Mouse (Mus musculus) MEL (cell line): ENCODE results near the gene Prep. TPM values are rescaled to one million over a fixed set of nuclear protein-coding genes. Genes with fewer than 3 reads are reported as not detected.

Experiments used
- DNase-seq: peaks from one replicate; pipeline ENCODE4 v3.0.0; 2011; ENCODE audit warnings: low read depth, low spot score
- H3K27ac ChIP-seq: 2 replicates; pipeline ENCODE4 v1.5.1; 2012; ENCODE audit warnings: low read depth, mild to moderate bottlenecking, control low read depth, low read length, moderate library complexity; ENCODE audit not compliant: control insufficient read depth
- H3K27me3 ChIP-seq, 2 experiments: fragments of 150-350 bp in 1 of 2; sonication (generic) in 1 of 2; 2 replicates each; pipeline ENCODE4 v1.6.1; 2012; ENCODE audit warnings: low read length in 2 of 2, mild to moderate bottlenecking in 2 of 2, improper control_type of control experiment in 1 of 2, moderate library complexity in 1 of 2; ENCODE audit not compliant: insufficient read depth in 2 of 2, control insufficient read depth in 1 of 2
- H3K36me3 ChIP-seq, 2 experiments: 2 replicates each; pipeline ENCODE4 v1.6.1; 2012 to 2014; ENCODE audit warnings: low read length in 2 of 2, improper control_type of control experiment in 1 of 2, inconsistent platforms in 1 of 2, mild to moderate bottlenecking in 1 of 2; ENCODE audit not compliant: insufficient read depth in 2 of 2, control insufficient read depth in 1 of 2
- H3K4me1 ChIP-seq, 2 experiments: fragments of 150-350 bp in 1 of 2; sonication (generic) in 1 of 2; 2 replicates each; pipeline ENCODE4 v1.6.1; 2012; ENCODE audit warnings: low read length in 2 of 2, improper control_type of control experiment in 1 of 2, mild to moderate bottlenecking in 1 of 2; ENCODE audit not compliant: insufficient read depth in 2 of 2, control insufficient read depth in 1 of 2
- H3K4me3 ChIP-seq, 2 experiments: fragments of 150-350 bp in 1 of 2; sonication (generic) in 1 of 2; 2 replicates each; pipeline ENCODE4 v1.5.1; 2012; ENCODE audit warnings: low read depth in 2 of 2, low read length in 2 of 2, mild to moderate bottlenecking in 2 of 2, moderate library complexity in 2 of 2, control low read depth in 1 of 2, improper control_type of control experiment in 1 of 2; ENCODE audit not compliant: control insufficient read depth in 1 of 2, insufficient read depth in 1 of 2
- H3K79me2 ChIP-seq: 2 replicates; pipeline ENCODE4 v1.6.1; 2012; ENCODE audit warnings: mild to moderate bottlenecking, low read length, moderate library complexity; ENCODE audit not compliant: control insufficient read depth, poor library complexity, insufficient read depth
- H3K9ac ChIP-seq: 2 replicates; pipeline ENCODE4 v1.6.1; 2012; ENCODE audit warnings: low read depth, mild to moderate bottlenecking, control low read depth, low read length, moderate library complexity; ENCODE audit not compliant: control insufficient read depth, poor library complexity, severe bottlenecking
- H3K9me3 ChIP-seq: fragments of 150-350 bp; sonication (generic); replicated peaks from 2 replicates; pipeline ENCODE4 v1.6.1; 2012; ENCODE audit warnings: mild to moderate bottlenecking, low read length, improper control_type of control experiment, moderate library complexity; ENCODE audit not compliant: insufficient read depth
- BHLHE40 ChIP-seq: IDR thresholded peaks from 2 replicates; pipeline ENCODE4 v1.6.1; 2012; ENCODE audit warnings: low read depth, mild to moderate bottlenecking, inconsistent platforms, low read length, improper control_type of control experiment, borderline replicate concordance
- CHD1 ChIP-seq: IDR thresholded peaks from 2 replicates; pipeline ENCODE4 v1.6.1; 2012; ENCODE audit warnings: low read depth, mild to moderate bottlenecking, inconsistent platforms, low read length, improper control_type of control experiment
- CHD2 ChIP-seq: IDR thresholded peaks from 2 replicates; pipeline ENCODE4 v1.6.1; 2011; ENCODE audit warnings: low read length, improper control_type of control experiment
- CTCF ChIP-seq, 3 experiments: IDR thresholded peaks in 2 of 3; conservative IDR thresholded peaks in 1 of 3; 2 replicates each; pipeline ENCODE4 v1.5.1; 2011 to 2012; ENCODE audit warnings: low read length in 3 of 3, low read depth in 2 of 3, mild to moderate bottlenecking in 2 of 3, improper control_type of control experiment in 1 of 3, inconsistent platforms in 1 of 3, mixed read lengths in 1 of 3, moderate library complexity in 1 of 3; ENCODE audit not compliant: control insufficient read depth in 1 of 3, insufficient read depth in 1 of 3, poor library complexity in 1 of 3, severe bottlenecking in 1 of 3
- E2F4 ChIP-seq: IDR thresholded peaks from 2 replicates; pipeline ENCODE4 v1.6.1; 2011; ENCODE audit warnings: low read depth, low read length, improper control_type of control experiment, borderline replicate concordance
- EP300 ChIP-seq, 2 experiments: IDR thresholded peaks; 2 replicates each; pipeline ENCODE4 v1.6.1; 2011; ENCODE audit warnings: improper control_type of control experiment in 2 of 2, low read length in 2 of 2, low read depth in 1 of 2, mild to moderate bottlenecking in 1 of 2
- GABPA ChIP-seq: IDR thresholded peaks from 2 replicates; pipeline ENCODE4 v1.6.1; 2012; ENCODE audit warnings: low read depth, mild to moderate bottlenecking, inconsistent platforms, low read length, improper control_type of control experiment, moderate library complexity
- GATA1 ChIP-seq: IDR thresholded peaks from 2 replicates; pipeline ENCODE4 v1.6.1; 2011; ENCODE audit warnings: low read depth, low read length, improper control_type of control experiment
- HCFC1 ChIP-seq: IDR thresholded peaks from 2 replicates; pipeline ENCODE4 v1.6.1; 2012; ENCODE audit warnings: low read depth, mild to moderate bottlenecking, inconsistent platforms, low read length, improper control_type of control experiment, moderate library complexity
- JUND ChIP-seq: IDR thresholded peaks from 2 replicates; pipeline ENCODE4 v1.6.1; 2011; ENCODE audit warnings: low read depth, mild to moderate bottlenecking, improper control_type of control experiment, low read length
- MAFK ChIP-seq: IDR thresholded peaks from 2 replicates; pipeline ENCODE4 v1.6.1; 2011; ENCODE audit warnings: low read depth, mild to moderate bottlenecking, low read length, improper control_type of control experiment, borderline replicate concordance
- MAX ChIP-seq: IDR thresholded peaks from 2 replicates; pipeline ENCODE4 v1.6.1; 2011; ENCODE audit warnings: low read length, improper control_type of control experiment
- MAZ ChIP-seq: IDR thresholded peaks from 2 replicates; pipeline ENCODE4 v1.6.1; 2012; ENCODE audit warnings: low read depth, mild to moderate bottlenecking, inconsistent platforms, low read length, improper control_type of control experiment
- MEF2A ChIP-seq: IDR thresholded peaks from 2 replicates; pipeline ENCODE4 v1.6.1; 2014; ENCODE audit warnings: low read depth, mild to moderate bottlenecking, inconsistent platforms, low read length, improper control_type of control experiment; ENCODE audit not compliant: poor library complexity, insufficient replicate concordance, severe bottlenecking; ENCODE audit errors: extremely low read depth
- MXI1 ChIP-seq: IDR thresholded peaks from 2 replicates; pipeline ENCODE4 v1.6.1; 2011; ENCODE audit warnings: mild to moderate bottlenecking, low read depth, low read length, improper control_type of control experiment
- MYB ChIP-seq: IDR thresholded peaks from 2 replicates; pipeline ENCODE4 v1.6.1; 2011; ENCODE audit warnings: mild to moderate bottlenecking, low read depth, low read length, improper control_type of control experiment
- MYC ChIP-seq: IDR thresholded peaks from 2 replicates; pipeline ENCODE4 v1.6.1; 2011; ENCODE audit warnings: low read depth, mild to moderate bottlenecking, low read length, improper control_type of control experiment, moderate library complexity
- NELFE ChIP-seq: IDR thresholded peaks from 2 replicates; pipeline ENCODE4 v1.6.1; 2011; ENCODE audit warnings: low read depth, low read length, improper control_type of control experiment
- POLR2A ChIP-seq, 2 experiments: IDR thresholded peaks; 2 replicates each; pipeline ENCODE4 v1.6.1; 2011 to 2012; ENCODE audit warnings: low read length in 2 of 2, mild to moderate bottlenecking in 2 of 2, control low read depth in 1 of 2, improper control_type of control experiment in 1 of 2, low read depth in 1 of 2, moderate library complexity in 1 of 2; ENCODE audit not compliant: control insufficient read depth in 1 of 2, insufficient read depth in 1 of 2, poor library complexity in 1 of 2
- POLR2AphosphoS2 ChIP-seq: IDR thresholded peaks from 2 replicates; pipeline ENCODE4 v1.6.1; 2011; ENCODE audit warnings: low read length, improper control_type of control experiment
- POLR2AphosphoS5 ChIP-seq: IDR thresholded peaks from 2 replicates; pipeline ENCODE4 v1.6.1; 2012; ENCODE audit warnings: low read depth, borderline replicate concordance, mild to moderate bottlenecking, inconsistent platforms, low read length, moderate library complexity, mixed read lengths
- RAD21 ChIP-seq: IDR thresholded peaks from 2 replicates; pipeline ENCODE4 v1.6.1; 2011; ENCODE audit warnings: mild to moderate bottlenecking, low read depth, low read length, improper control_type of control experiment
- RCOR1 ChIP-seq: IDR thresholded peaks from 2 replicates; pipeline ENCODE4 v1.6.1; 2012; ENCODE audit warnings: low read depth, mild to moderate bottlenecking, inconsistent platforms, low read length, improper control_type of control experiment
- SIN3A ChIP-seq: IDR thresholded peaks from 2 replicates; pipeline ENCODE4 v1.6.1; 2012; ENCODE audit warnings: low read length, improper control_type of control experiment, inconsistent platforms
- SMC3 ChIP-seq: IDR thresholded peaks from 2 replicates; pipeline ENCODE4 v1.6.1; 2011; ENCODE audit warnings: low read depth, low read length, improper control_type of control experiment
- TAL1 ChIP-seq: IDR thresholded peaks from 2 replicates; pipeline ENCODE4 v1.6.1; 2012; ENCODE audit warnings: mild to moderate bottlenecking, inconsistent platforms, low read length, moderate library complexity, mixed read lengths
- TBP ChIP-seq: IDR thresholded peaks from 2 replicates; pipeline ENCODE4 v1.8.0; 2011; ENCODE audit warnings: low read depth, low read length, improper control_type of control experiment
- TCF12 ChIP-seq: IDR thresholded peaks from 2 replicates; pipeline ENCODE4 v1.6.1; 2014; ENCODE audit warnings: low read depth, mild to moderate bottlenecking, inconsistent platforms, low read length, improper control_type of control experiment, moderate library complexity
- UBTF ChIP-seq: IDR thresholded peaks from 2 replicates; pipeline ENCODE4 v1.6.1; 2012; ENCODE audit warnings: low read depth, mild to moderate bottlenecking, inconsistent platforms, low read length, improper control_type of control experiment, moderate library complexity, borderline replicate concordance; ENCODE audit not compliant: insufficient read depth
- USF2 ChIP-seq, 2 experiments: IDR thresholded peaks; 2 replicates each; pipeline ENCODE4 v1.6.1; 2011 to 2012; ENCODE audit warnings: improper control_type of control experiment in 2 of 2, low read length in 2 of 2, borderline replicate concordance in 1 of 2, inconsistent platforms in 1 of 2, low read depth in 1 of 2, mild to moderate bottlenecking in 1 of 2; ENCODE audit not compliant: insufficient read depth in 1 of 2
- ZC3H11A ChIP-seq: IDR thresholded peaks from 2 replicates; pipeline ENCODE4 v1.6.1; 2012; ENCODE audit warnings: low read depth, mild to moderate bottlenecking, inconsistent platforms, low read length, improper control_type of control experiment
- ZKSCAN1 ChIP-seq: IDR thresholded peaks from 2 replicates; pipeline ENCODE4 v1.6.1; 2012; ENCODE audit warnings: low read depth, mild to moderate bottlenecking, inconsistent platforms, low read length, improper control_type of control experiment, moderate library complexity
- ZMIZ1 ChIP-seq: IDR thresholded peaks from 2 replicates; pipeline ENCODE4 v1.6.1; 2012; ENCODE audit warnings: low read depth, mild to moderate bottlenecking, inconsistent platforms, low read length, improper control_type of control experiment, moderate library complexity
- ZNF384 ChIP-seq: IDR thresholded peaks from 2 replicates; pipeline ENCODE4 v1.6.1; 2012; ENCODE audit warnings: low read depth, mild to moderate bottlenecking, inconsistent platforms, low read length, improper control_type of control experiment
- polyA plus RNA-seq, 2 experiments: library from polyadenylated mRNA; stranded (reverse) in 1 of 2; unstranded in 1 of 2; fragments of >175 nt in 1 of 2; fragments of >200 nt in 1 of 2; gene quantifications; 2 replicates each; pipeline versions ENCODE4 v1.2.1 to v1.2.4; 2012; ENCODE audit warnings: low replicate concordance in 2 of 2, low read depth in 1 of 2; ENCODE audit not compliant: insufficient read length in 2 of 2, insufficient read depth in 1 of 2, missing spikeins in 1 of 2
- total RNA-seq: library from RNA; depleted of rRNA; stranded (reverse); fragments of 300-350 nt; gene quantifications from 2 replicates; pipeline ENCODE4 v1.2.3, GENCODE M21; 2012

Gene Prep
- total and polyA plus RNA-seq, 3 experiments, result 12.0 to 24.4 TPM; not detected in 1

DNA sequence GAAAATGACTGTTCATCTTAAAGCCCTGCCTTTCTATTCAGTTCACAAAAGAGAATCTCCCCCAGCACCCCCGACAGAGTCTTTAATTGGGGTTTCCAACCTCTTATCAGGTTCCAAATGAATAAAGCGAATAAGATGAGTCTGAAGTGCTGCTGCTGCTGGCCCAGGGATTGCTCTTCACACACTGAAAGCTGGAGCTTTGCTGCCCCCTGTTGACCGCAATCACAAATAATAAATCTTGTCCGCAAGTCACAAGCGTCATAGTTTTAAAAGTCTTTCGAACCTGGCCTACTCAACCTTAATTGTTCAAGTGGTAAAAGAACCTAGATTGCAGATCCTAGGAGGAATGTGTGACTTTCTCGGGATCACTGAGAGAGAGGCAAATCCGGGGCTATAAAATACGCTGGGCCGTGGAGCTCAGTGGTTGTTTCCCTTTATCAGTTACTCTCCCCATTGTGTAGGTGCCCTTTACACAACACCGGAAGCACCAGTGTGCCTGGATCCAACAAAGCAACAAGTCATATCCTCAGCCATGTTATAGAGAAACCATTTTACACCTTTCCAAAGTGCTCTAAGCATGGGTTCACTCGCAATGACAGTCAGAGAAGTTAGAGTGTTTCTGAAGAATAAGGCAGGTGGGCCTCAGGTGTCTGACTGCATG, 21.6 kb upstream of the Prep start (continued):
- TF ChIP-seq MAFK (no peak), ZC3H11A (peak; percentile 94)

DNA sequence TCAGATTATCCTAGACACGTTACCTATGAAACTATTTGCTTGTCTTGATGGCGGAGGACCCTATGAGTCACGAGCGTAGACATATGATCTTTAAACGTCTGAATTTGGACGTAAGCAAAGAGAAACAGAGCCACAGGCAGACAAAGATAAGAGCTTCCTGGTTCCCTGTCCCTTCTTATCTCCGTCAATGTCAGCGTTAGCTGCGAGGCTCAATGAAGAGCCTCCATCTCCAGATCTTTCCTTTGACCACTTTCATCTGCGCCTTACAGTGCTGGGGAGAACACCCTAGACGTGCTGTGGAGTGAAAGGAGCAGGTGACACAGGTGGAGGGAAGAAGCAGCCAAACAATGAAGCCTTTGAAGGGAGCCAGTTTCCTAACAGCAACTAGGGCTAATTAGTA, 18.8 kb upstream of the Prep start:
- Histone ChIP-seq H3K9ac (peak overlapping the region; percentile 52), H3K79me2 (no peaks in the 10 kb centered on the region), H3K4me3 (peak overlapping the region; percentile 31 to 46), H3K36me3 (peaks cover 0 to 16% of the 10 kb centered on the region in 2 experiments; a peak in 2 of 4 replicates), H3K27me3 (no peaks in the 10 kb centered on the region), H3K27ac (peak overlapping the region; percentile 74), H3K9me3 (no peaks in the 10 kb centered on the region), H3K4me1 (peaks cover 0 to 10% of the 10 kb centered on the region in 2 experiments; a peak in 2 of 4 replicates)
- DNase-seq, result peak; percentile 78
- TF ChIP-seq MAX (peak; percentile 64; the same call in 1 of the 2 replicates), TCF12 (peak; percentile 72; the same call in 1 of the 2 replicates), TBP (0 out of 2 replicates have a peak, but pooled peaks have one; percentile 19), GABPA (no peak), USF2 (IDR thresholded peaks at IDR 0.05; ENCODE audit: borderline replicate concordance in 1 of 2, insufficient read depth in 1 of 2, low read depth in 1 of 2, low read length in 2 of 2) (no peak), ZMIZ1 (no peak), MYC (peak; percentile 30; the same call in 1 of the 2 replicates), TAL1 (peak; percentile 50), CHD2 (no peak), ZNF384 (no peak), MAZ (no peak), MAFK (no peak), HCFC1 (peak; percentile 42; the same call in 1 of the 2 replicates), ZKSCAN1 (no peak), MXI1 (peak; percentile 51; the same call in 1 of the 2 replicates), MYB (no peak), POLR2AphosphoS5 (no peak), UBTF (no peak), CTCF (IDR thresholded peaks at IDR 0.05 in 2 of 3, conservative IDR thresholded peaks at IDR 0.05 in 1 of 3; ENCODE audit: control insufficient read depth in 1 of 3, insufficient read depth in 1 of 3, low read depth in 2 of 3, low read length in 3 of 3, poor library complexity in 1 of 3, severe bottlenecking in 1 of 3) (no peak), RCOR1 (peak; percentile 28; the same call in 1 of the 2 replicates), ZC3H11A (no peak), E2F4 (no peak), POLR2AphosphoS2 (no peak), CHD1 (no peak), RAD21 (no peak), GATA1 (peak; percentile 92), NELFE (no peak), SMC3 (peak; percentile 24; the same call in 1 of the 2 replicates), MEF2A (no peak), JUND (peak; percentile 50; the same call in 1 of the 2 replicates), EP300 (IDR thresholded peaks at IDR 0.05; ENCODE audit: low read depth in 1 of 2, low read length in 2 of 2) (peak; percentile 72 to 82), POLR2A (IDR thresholded peaks at IDR 0.05; ENCODE audit: control insufficient read depth in 1 of 2, insufficient read depth in 1 of 2, low read depth in 1 of 2, low read length in 2 of 2, poor library complexity in 1 of 2) (no peak), SIN3A (peak; percentile 73), BHLHE40 (peak; percentile 88)
